Mouse (Mus musculus) neural tube, embryonic 11.5 days (tissue): Measurements from ENCODE around the gene Fxn. TPM values are rescaled to one million over a fixed set of nuclear protein-coding genes. Genes with fewer than 3 reads are reported as not detected.

ENCODE experiments used
- ATAC-seq: fragments of 200-750 bp; cut with Nextera tagmentation; 2 replicates; pipeline ENCODE4 v1.8.0; 2017; ENCODE audit warnings: moderate number of reproducible peaks, mild to moderate bottlenecking, moderate TSS enrichment, moderate library complexity; ENCODE audit not compliant: insufficient read depth, low FRiP score, low TSS enrichment
- DNase-seq: peaks from one replicate; pipeline ENCODE4 v3.0.0-alpha.2; 2015; ENCODE audit warnings: low spot score
- H3K27ac ChIP-seq: fragments of 300-500 bp; sonication (generic); 2 replicates; pipeline ENCODE4 v1.5.1; 2014; ENCODE audit warnings: low read depth, mild to moderate bottlenecking, low read length
- H3K27me3 ChIP-seq: fragments of 300-500 bp; sonication (generic); 2 replicates; pipeline ENCODE4 v1.6.1; 2014; ENCODE audit warnings: mild to moderate bottlenecking, low read length, mixed read lengths; ENCODE audit not compliant: control insufficient read depth, insufficient read depth
- H3K36me3 ChIP-seq: fragments of 300-500 bp; sonication (generic); 2 replicates; pipeline ENCODE4 v1.6.1; 2014; ENCODE audit warnings: mild to moderate bottlenecking, low read length, moderate library complexity, mixed read lengths; ENCODE audit not compliant: control insufficient read depth, insufficient read depth
- H3K4me1 ChIP-seq: fragments of 300-500 bp; sonication (generic); 2 replicates; pipeline ENCODE4 v1.6.1; 2014; ENCODE audit warnings: low read length, mixed read lengths; ENCODE audit not compliant: control insufficient read depth, insufficient read depth
- H3K4me2 ChIP-seq: fragments of 300-500 bp; sonication (generic); 2 replicates; pipeline ENCODE4 v1.6.1; 2014; ENCODE audit warnings: low read depth, mild to moderate bottlenecking, moderate library complexity
- H3K4me3 ChIP-seq: fragments of 300-500 bp; sonication (generic); 2 replicates; pipeline ENCODE4 v1.5.1; 2014; ENCODE audit warnings: low read depth, low read length
- H3K9ac ChIP-seq: fragments of 300-500 bp; sonication (generic); 2 replicates; pipeline ENCODE4 v1.6.1; 2014; ENCODE audit warnings: mild to moderate bottlenecking, low read length
- H3K9me3 ChIP-seq: fragments of 300-500 bp; sonication (generic); 2 replicates; pipeline ENCODE4 v1.6.1; 2016; ENCODE audit warnings: low read length; ENCODE audit not compliant: control insufficient read depth
- WGBS: fragments of 180-500 bp; shearing (Covaris S2); extraction: QIAGEN DNeasy Blood & Tissue Kit; methylation state at CpG from one replicate; pipeline ENCODE4 v1.1.7; 2014; 5-methylcytosine and 5-hydroxymethylcytosine counted together
- polyA plus RNA-seq: library from polyadenylated mRNA; unstranded; fragments of >200 nt; fragmentation: Nextera tagmentation; extraction: Ambion mirVana; gene quantifications from 2 replicates; pipeline ENCODE4 v1.2.1, GENCODE M21; 2014

The Fxn gene
- polyA plus RNA-seq, 1 experiment from 2014 or later: 47.6 TPM

GRCm38 (mm10) chr19:24279706-24280600, 452 bp downstream of the Fxn start:
- Histone ChIP-seq H3K27me3 (no peaks in the 10 kb centered on the region), H3K4me1 (peaks cover 9% of the 10 kb centered on the region; the same call in 1 of the 2 replicates), H3K36me3 (no peaks in the 10 kb centered on the region), H3K9me3 (no peaks in the 10 kb centered on the region), H3K9ac (peak overlapping the region; percentile 72), H3K4me2 (peak overlapping the region; percentile 90), H3K4me3 (peak overlapping the region; percentile 48), H3K27ac (peak overlapping the region; percentile 61)
- 1% methylated on average over 73 of the region's 78 CpGs for WGBS
- ATAC-seq (peak; percentile 70), DNase-seq (peak; percentile 89)

GRCm38 (mm10) chr19:24278859-24279258, 1.5 kb downstream of the Fxn start:
- no peak overlapping the region; the same call in 1 of the 2 replicates for H3K4me3 ChIP-seq
- no peak for ATAC-seq
- no peak overlapping the region for H3K9ac ChIP-seq
- no peaks in the 10 kb centered on the region for H3K36me3 ChIP-seq
- WGBS: 86% methylated on average over 15 of the region's 15 CpGs
- peaks cover 9% of the 10 kb centered on the region; the same call in 1 of the 2 replicates for H3K4me1 ChIP-seq
- no peak overlapping the region for H3K27ac ChIP-seq
- DNase-seq: no peak
- peak overlapping the region; percentile 90; the same call in 1 of the 2 replicates for H3K4me2 ChIP-seq
- no peaks in the 10 kb centered on the region for H3K27me3 ChIP-seq
- H3K9me3 ChIP-seq: no peaks in the 10 kb centered on the region

- WGBS: 75% methylated on average over 3 of the region's 3 CpGs
- Histone ChIP-seq H3K4me2 (no peak overlapping the region), H3K4me3 (no peak overlapping the region), H3K27me3 (no peaks in the 10 kb centered on the region), H3K36me3 (no peaks in the 10 kb centered on the region), H3K27ac (no peak overlapping the region), H3K4me1 (peaks cover 4% of the 10 kb centered on the region; the same call in 1 of the 2 replicates), H3K9me3 (no peaks in the 10 kb centered on the region), H3K9ac (no peak overlapping the region)
- DNase-seq (no peak), ATAC-seq (no peak)
Measured at GRCm38 (mm10) chr19:24274281-24274680, 6.1 kb downstream of the Fxn start.

- ATAC-seq (peak; percentile 80), DNase-seq (peak; percentile 85)
- Histone ChIP-seq H3K27me3 (no peaks in the 10 kb centered on the region), H3K36me3 (no peaks in the 10 kb centered on the region), H3K9ac (no peak overlapping the region), H3K4me2 (no peak overlapping the region), H3K9me3 (no peaks in the 10 kb centered on the region), H3K4me1 (peaks cover 3% of the 10 kb centered on the region; the same call in 1 of the 2 replicates), H3K27ac (no peak overlapping the region), H3K4me3 (no peak overlapping the region)
- WGBS: 46% methylated on average over 16 of the region's 16 CpGs
Measured at GRCm38 (mm10) chr19:24271746-24272426, 8.5 kb downstream of the Fxn start.

- DNase-seq: peak; percentile 26
- H3K27me3 ChIP-seq: no peaks in the 10 kb centered on the region
- H3K4me2 ChIP-seq: no peak overlapping the region
- H3K9me3 ChIP-seq: no peaks in the 10 kb centered on the region
- peaks cover 3% of the 10 kb centered on the region; the same call in 1 of the 2 replicates for H3K4me1 ChIP-seq
- 48% methylated on average over 7 of the region's 7 CpGs for WGBS
- no peak overlapping the region for H3K4me3 ChIP-seq
- H3K9ac ChIP-seq: no peak overlapping the region
- H3K27ac ChIP-seq: no peak overlapping the region; the same call in 1 of the 2 replicates
- peak; percentile 71; the same call in 1 of the 2 replicates for ATAC-seq
- no peaks in the 10 kb centered on the region for H3K36me3 ChIP-seq
Measured at GRCm38 (mm10) chr19:24271326-24271725, 9.1 kb downstream of the Fxn start.

- H3K9me3 ChIP-seq: no peaks in the 10 kb centered on the region
- no peak overlapping the region for H3K4me3 ChIP-seq
- no peak overlapping the region for H3K9ac ChIP-seq
- H3K4me1 ChIP-seq: peaks cover 3% of the 10 kb centered on the region; the same call in 1 of the 2 replicates
- H3K36me3 ChIP-seq: no peaks in the 10 kb centered on the region
- H3K27me3 ChIP-seq: no peaks in the 10 kb centered on the region
- 58% methylated on average over 4 of the region's 4 CpGs for WGBS
- ATAC-seq: no peak
- no peak for DNase-seq
- H3K27ac ChIP-seq: no peak overlapping the region
- H3K4me2 ChIP-seq: no peak overlapping the region
Measured at GRCm38 (mm10) chr19:24268531-24268930, 11.9 kb downstream of the Fxn start.

- H3K27me3 ChIP-seq: no peaks in the 10 kb centered on the region
Measured at GRCm38 (mm10) chr19:24266046-24266830, 14.2 kb downstream of the Fxn start.

GRCm38 (mm10) chr19:24264991-24265390, 15.4 kb downstream of the Fxn start:
- no peak overlapping the region for H3K9ac ChIP-seq
- H3K27me3 ChIP-seq: no peaks in the 10 kb centered on the region
- no peaks in the 10 kb centered on the region for H3K9me3 ChIP-seq
- no peaks in the 10 kb centered on the region; the same call in 1 of the 2 replicates for H3K36me3 ChIP-seq
- WGBS: 49% methylated on average over 7 of the region's 7 CpGs
- DNase-seq: peak; percentile 77
- no peak overlapping the region for H3K4me2 ChIP-seq
- no peak overlapping the region for H3K27ac ChIP-seq
- ATAC-seq: peak; percentile 54; the same call in 1 of the 2 replicates
- peaks cover 3% of the 10 kb centered on the region; the same call in 1 of the 2 replicates for H3K4me1 ChIP-seq
- H3K4me3 ChIP-seq: no peak overlapping the region

More at GRCm38 (mm10) chr19:24266046-24266830, 14.2 kb downstream of the Fxn start:
- Histone ChIP-seq H3K4me1 (peaks cover 3% of the 10 kb centered on the region; the same call in 1 of the 2 replicates), H3K36me3 (no peaks in the 10 kb centered on the region; the same call in 1 of the 2 replicates), H3K27ac (no peak overlapping the region), H3K4me3 (no peak overlapping the region), H3K9ac (no peak overlapping the region), H3K4me2 (no peak overlapping the region), H3K9me3 (no peaks in the 10 kb centered on the region)
- 89% methylated on average over 7 of the region's 7 CpGs for WGBS
- ATAC-seq (no peak), DNase-seq (no peak)
